Mouse (Mus musculus): ENCODE measurements around the gene Pofut1. TPM values are rescaled to one million over a fixed set of nuclear protein-coding genes. Genes with fewer than 3 reads are reported as not detected.
A peak's percentile ranks its signal among the peaks of the same experiment; 100 is the strongest.

The Pofut1 gene
- polyA plus RNA-seq, 1 experiment: 17.5 TPM

DNA sequence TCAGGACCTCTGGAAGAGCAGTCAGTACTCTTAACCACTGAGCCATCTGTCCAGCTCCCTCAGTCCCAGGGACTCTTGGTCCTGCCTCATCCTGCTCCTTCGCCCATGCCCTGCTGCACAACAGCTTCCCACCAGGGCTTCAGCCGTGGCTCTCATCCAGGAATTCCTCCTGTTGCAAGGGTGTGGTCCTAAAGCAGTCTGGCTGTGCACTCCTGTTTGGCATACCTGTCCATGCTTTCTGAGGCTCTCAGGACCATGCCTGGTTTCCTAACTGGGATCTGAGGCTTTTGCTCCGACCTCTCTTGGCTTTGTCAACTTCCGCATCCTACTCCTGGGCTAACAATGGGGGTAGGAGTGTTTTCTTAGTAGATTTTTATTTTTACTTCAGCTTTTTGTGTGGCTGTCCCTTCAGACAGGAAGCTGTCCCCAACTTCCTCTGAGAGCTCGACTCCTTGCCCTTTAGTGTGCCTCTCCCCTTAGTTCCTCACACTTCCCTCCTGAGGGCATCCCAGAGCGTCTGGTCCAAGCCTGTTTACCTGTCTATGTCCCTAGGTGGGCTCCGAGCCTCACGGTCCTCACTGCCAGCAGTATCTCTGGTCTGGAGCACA lies 77.8 kb downstream of the Pofut1 start:
- 60% methylated on average over 8 of the region's 8 CpGs for WGBS
- peaks cover 2% of the 10 kb centered on the region for H3K36me3 ChIP-seq (ENCODE audit: control insufficient read depth, insufficient read depth, low read length)
- TF ChIP-seq POLR2A (IDR thresholded peaks at IDR 0.05; ENCODE audit: low read depth, low read length) (no peak), CTCF (conservative IDR thresholded peaks at IDR 0.05; ENCODE audit: insufficient read depth, insufficient read length, low read depth, low read length) (no peak)
- H3K4me3 ChIP-seq (ENCODE audit: insufficient read depth, low read depth, low read length): no peak overlapping the region
- H3K4me1 ChIP-seq (ENCODE audit: control insufficient read depth, insufficient read depth, low read length): no peaks in the 10 kb centered on the region
- peak; percentile 28 for DNase-seq
- H3K27me3 ChIP-seq (replicated peaks; ENCODE audit: control insufficient read depth, insufficient read depth, low read length): no peaks in the 10 kb centered on the region
- H3K27ac ChIP-seq (ENCODE audit: insufficient read depth, low read depth, low read length): peak overlapping the region; percentile 53; the same call in 1 of the 2 replicates

Other genes starting within 250 kb of the Pofut1 start
- gene Pdrg1, start 226.1 kb upstream of the Pofut1 start, polyA plus RNA-seq (2012; rRNA removed): 55.7 and 68.4 TPM in 2 replicates
- not detected in 2 replicates for gene Xkr7, start 209.7 kb upstream of the Pofut1 start, polyA plus RNA-seq (2012; rRNA removed)
- 23.0 and 25.1 TPM in 2 replicates for gene Ccm2l, start 175.6 kb upstream of the Pofut1 start, polyA plus RNA-seq (2012; rRNA removed)
- gene Hck, start 133.1 kb upstream of the Pofut1 start, polyA plus RNA-seq (2012; rRNA removed): 2.9 and 4.4 TPM in 2 replicates
- gene Tm9sf4, start 80.2 kb upstream of the Pofut1 start, polyA plus RNA-seq (2012; rRNA removed): 46.0 and 49.5 TPM in 2 replicates
- 2.2 and 2.3 TPM in 2 replicates for gene Tspyl3, start 16.1 kb upstream of the Pofut1 start, polyA plus RNA-seq (2012; rRNA removed)
- gene Plagl2, start 107 bp upstream of the Pofut1 start, polyA plus RNA-seq (2012; rRNA removed): 4.3 and 4.4 TPM in 2 replicates
- 10.1 and 10.9 TPM in 2 replicates for gene Kif3b, start 49.9 kb downstream of the Pofut1 start, polyA plus RNA-seq (2012; rRNA removed)
- gene Asxl1, start 104.3 kb downstream of the Pofut1 start, polyA plus RNA-seq (2012; rRNA removed): 9.1 and 10.0 TPM in 2 replicates

Measured in kidney, adult 2 months (tissue).